8 mouse cellular contexts compared by ENCODE assay signal in genomic region chr7:80370649-80371040, GRCm38 (mm10). TPM values are rescaled to one million over a fixed set of nuclear protein-coding genes. Genes with fewer than 3 reads are reported as not detected.
DNase-seq lines count a peak whose midpoint lies in the region; ATAC-seq lines count a peak whose summit lies in the region.

No protein-coding gene starts in this region.

- ATAC-seq in heart, embryonic 15.5 days (replicated peaks; ENCODE audit: insufficient number of reproducible peaks, insufficient read depth, low FRiP score, low read depth), result peak; percentile 68
- ATAC-seq in liver, embryonic 16.5 days (ENCODE audit: low read depth), result peak; percentile 46
- peak; percentile 80 for ATAC-seq in neural tube, embryonic 13.5 days (ENCODE audit: low read depth)

- peak overlapping the region; percentile 94 for H3K27ac ChIP-seq in forebrain, embryonic 10.5 days
- H3K27ac ChIP-seq in heart, embryonic 15.5 days, result peak overlapping the region; percentile 93
- H3K27ac ChIP-seq in liver, embryonic 16.5 days (ENCODE audit: low read length), result peak overlapping the region; percentile 74
- H3K27ac ChIP-seq in neural tube, embryonic 13.5 days (replicated peaks), result peak overlapping the region; percentile 89

- no peaks in the 10 kb centered on the region for H3K9me3 ChIP-seq in forebrain, embryonic 10.5 days
- no peaks in the 10 kb centered on the region for H3K9me3 ChIP-seq in heart, embryonic 15.5 days (replicated peaks)
- H3K9me3 ChIP-seq in liver, embryonic 16.5 days (replicated peaks; ENCODE audit: control insufficient read depth, low read length), result no peaks in the 10 kb centered on the region
- H3K9me3 ChIP-seq in neural tube, embryonic 13.5 days, result no peaks in the 10 kb centered on the region

- H3K4me1 ChIP-seq in forebrain, embryonic 10.5 days, result peaks cover 27% of the 10 kb centered on the region
- peaks cover 30% of the 10 kb centered on the region for H3K4me1 ChIP-seq in heart, embryonic 15.5 days (replicated peaks)
- H3K4me1 ChIP-seq in liver, embryonic 16.5 days (ENCODE audit: control insufficient read depth, low read depth, low read length), result peaks cover 5% of the 10 kb centered on the region
- H3K4me1 ChIP-seq in neural tube, embryonic 13.5 days (replicated peaks), result peaks cover 21% of the 10 kb centered on the region

- H3K9ac ChIP-seq in heart, embryonic 15.5 days, result peak overlapping the region; percentile 90
- peak overlapping the region; percentile 70 for H3K9ac ChIP-seq in liver, embryonic 16.5 days (ENCODE audit: low read depth, low read length)
- H3K9ac ChIP-seq in neural tube, embryonic 13.5 days, result peak overlapping the region; percentile 94

- no peaks in the 10 kb centered on the region for H3K27me3 ChIP-seq in forebrain, embryonic 10.5 days (ENCODE audit: poor library complexity, severe bottlenecking)
- no peaks in the 10 kb centered on the region for H3K27me3 ChIP-seq in heart, embryonic 15.5 days
- peaks cover 27% of the 10 kb centered on the region for H3K27me3 ChIP-seq in liver, embryonic 16.5 days (ENCODE audit: control insufficient read depth, insufficient read depth, low read depth, low read length)
- no peaks in the 10 kb centered on the region for H3K27me3 ChIP-seq in neural tube, embryonic 13.5 days

- WGBS in forebrain, embryonic 10.5 days, result under 1% methylated on average over 31 of the region's 31 CpGs
- WGBS in heart, embryonic 15.5 days, result under 1% methylated on average over 26 of the region's 31 CpGs
- WGBS in liver, embryonic 16.5 days (ENCODE audit: insufficient replicate concordance), result under 1% methylated on average over 28 of the region's 31 CpGs
- WGBS in neural tube, embryonic 13.5 days, result under 1% methylated on average over 31 of the region's 31 CpGs

- DNase-seq in B cell, adult 2 months, result peak; percentile 84 to 85
- peak; percentile 85 to 86 for DNase-seq in adrenal gland, postnatal 36 days
- DNase-seq in forebrain, embryonic 10.5 days (ENCODE audit: extremely low spot score, low spot score), result peak; percentile 65
- DNase-seq in kidney, postnatal 25 days, result peak; percentile 89 to 91
- peak; percentile 76 for DNase-seq in telencephalon, adult 2 months (ENCODE audit: low read depth, low spot score)

- H3K4me2 ChIP-seq in heart, embryonic 15.5 days, result peak overlapping the region; percentile 86
- H3K4me2 ChIP-seq in liver, embryonic 16.5 days (ENCODE audit: low read depth, low read length), result peak overlapping the region; percentile 79
- H3K4me2 ChIP-seq in neural tube, embryonic 13.5 days, result peak overlapping the region; percentile 73

- H3K4me3 ChIP-seq in forebrain, embryonic 10.5 days, result peak overlapping the region; percentile 97
- H3K4me3 ChIP-seq in heart, embryonic 15.5 days, result peak overlapping the region; percentile 95
- H3K4me3 ChIP-seq in liver, embryonic 16.5 days (ENCODE audit: low read depth, low read length), result peak overlapping the region; percentile 73
- peak overlapping the region; percentile 87 for H3K4me3 ChIP-seq in neural tube, embryonic 13.5 days

- H3K36me3 ChIP-seq in forebrain, embryonic 10.5 days (replicated peaks), result peaks cover 33% of the 10 kb centered on the region
- H3K36me3 ChIP-seq in heart, embryonic 15.5 days, result peaks cover 27% of the 10 kb centered on the region
- no peaks in the 10 kb centered on the region for H3K36me3 ChIP-seq in liver, embryonic 16.5 days (ENCODE audit: control insufficient read depth, insufficient read depth)
- H3K36me3 ChIP-seq in neural tube, embryonic 13.5 days, result peaks cover 30% of the 10 kb centered on the region

RNA-seq across cellular contexts. Expression of gene Man2a2, which starts 0.5 kb away (rescaled TPM):
- 10 to 100 TPM; 81.4 to 94.8 TPM for total RNA-seq in adrenal gland, postnatal 36 days (2021)
- polyA plus RNA-seq in forebrain, embryonic 10.5 days (2016; fragmentation: Nextera tagmentation; extraction: Ambion mirVana), result 17.0 and 17.8 TPM in 2 replicates
- 15.1 and 21.1 TPM in 2 replicates for polyA plus RNA-seq in heart, embryonic 15.5 days (2015; fragmentation: Nextera tagmentation; extraction: Ambion mirVana)
- 2.6 and 3.1 TPM in 2 replicates for polyA plus RNA-seq in liver, embryonic 16.5 days (2015; fragmentation: Nextera tagmentation; extraction: Ambion mirVana)
- polyA plus RNA-seq in neural tube, embryonic 13.5 days (2015; fragmentation: Nextera tagmentation; extraction: Ambion mirVana), result 23.6 and 24.8 TPM in 2 replicates

RNA-seq across cellular contexts. Expression of gene Fes, which starts 17.1 kb away (rescaled TPM):
- 10 to 100 TPM in 1 of 2 experiments, 1 to 10 TPM in 1; 7.5 to 11.4 TPM for total RNA-seq in adrenal gland, postnatal 36 days (2021)
- polyA plus RNA-seq in forebrain, embryonic 10.5 days (2016; fragmentation: Nextera tagmentation; extraction: Ambion mirVana), result 7.2 and 9.2 TPM in 2 replicates
- polyA plus RNA-seq in heart, embryonic 15.5 days (2015; fragmentation: Nextera tagmentation; extraction: Ambion mirVana), result 10.9 and 14.4 TPM in 2 replicates
- polyA plus RNA-seq in liver, embryonic 16.5 days (2015; fragmentation: Nextera tagmentation; extraction: Ambion mirVana), result 16.5 and 18.2 TPM in 2 replicates
- polyA plus RNA-seq in neural tube, embryonic 13.5 days (2015; fragmentation: Nextera tagmentation; extraction: Ambion mirVana), result 5.8 and 6.2 TPM in 2 replicates

RNA-seq across cellular contexts. Expression of gene Hddc3, which starts 27.7 kb away (rescaled TPM):
- total RNA-seq in adrenal gland, postnatal 36 days (2021), result 10 to 100 TPM; 30.0 to 40.7 TPM
- 25.2 and 27.9 TPM in 2 replicates for polyA plus RNA-seq in forebrain, embryonic 10.5 days (2016; fragmentation: Nextera tagmentation; extraction: Ambion mirVana)
- polyA plus RNA-seq in heart, embryonic 15.5 days (2015; fragmentation: Nextera tagmentation; extraction: Ambion mirVana), result 16.1 and 17.4 TPM in 2 replicates
- 3.1 and 3.5 TPM in 2 replicates for polyA plus RNA-seq in liver, embryonic 16.5 days (2015; fragmentation: Nextera tagmentation; extraction: Ambion mirVana)
- 22.0 and 24.7 TPM in 2 replicates for polyA plus RNA-seq in neural tube, embryonic 13.5 days (2015; fragmentation: Nextera tagmentation; extraction: Ambion mirVana)

RNA-seq across cellular contexts. Expression of gene Unc45a, which starts 29.8 kb away (rescaled TPM):
- total RNA-seq in adrenal gland, postnatal 36 days (2021), result 10 to 100 TPM; 55.0 to 74.8 TPM
- 42.0 and 44.0 TPM in 2 replicates for polyA plus RNA-seq in forebrain, embryonic 10.5 days (2016; fragmentation: Nextera tagmentation; extraction: Ambion mirVana)
- polyA plus RNA-seq in heart, embryonic 15.5 days (2015; fragmentation: Nextera tagmentation; extraction: Ambion mirVana), result 16.6 and 21.5 TPM in 2 replicates
- polyA plus RNA-seq in liver, embryonic 16.5 days (2015; fragmentation: Nextera tagmentation; extraction: Ambion mirVana), result 9.0 and 9.3 TPM in 2 replicates
- polyA plus RNA-seq in neural tube, embryonic 13.5 days (2015; fragmentation: Nextera tagmentation; extraction: Ambion mirVana), result 61.3 and 61.7 TPM in 2 replicates

RNA-seq across cellular contexts. Expression of gene Furin, which starts 34.6 kb away (rescaled TPM):
- 100 to 1,000 TPM; 155 to 170 TPM for total RNA-seq in adrenal gland, postnatal 36 days (2021)
- polyA plus RNA-seq in forebrain, embryonic 10.5 days (2016; fragmentation: Nextera tagmentation; extraction: Ambion mirVana), result 3.3 and 3.9 TPM in 2 replicates
- polyA plus RNA-seq in heart, embryonic 15.5 days (2015; fragmentation: Nextera tagmentation; extraction: Ambion mirVana), result 16.0 and 18.2 TPM in 2 replicates
- polyA plus RNA-seq in liver, embryonic 16.5 days (2015; fragmentation: Nextera tagmentation; extraction: Ambion mirVana), result 5.6 and 6.2 TPM in 2 replicates
- 4.3 and 4.7 TPM in 2 replicates for polyA plus RNA-seq in neural tube, embryonic 13.5 days (2015; fragmentation: Nextera tagmentation; extraction: Ambion mirVana)

Comparison
In these comparisons a context has a peak if more than half of its experiments do, and no peak if none do; other contexts are left out.
1. Peak in every context shown above with its lines: DNase-seq, ATAC-seq, H3K4me3 ChIP-seq and H3K27ac ChIP-seq.